Mouse (Mus musculus): ENCODE data around the gene Hoxa6.

DNA sequence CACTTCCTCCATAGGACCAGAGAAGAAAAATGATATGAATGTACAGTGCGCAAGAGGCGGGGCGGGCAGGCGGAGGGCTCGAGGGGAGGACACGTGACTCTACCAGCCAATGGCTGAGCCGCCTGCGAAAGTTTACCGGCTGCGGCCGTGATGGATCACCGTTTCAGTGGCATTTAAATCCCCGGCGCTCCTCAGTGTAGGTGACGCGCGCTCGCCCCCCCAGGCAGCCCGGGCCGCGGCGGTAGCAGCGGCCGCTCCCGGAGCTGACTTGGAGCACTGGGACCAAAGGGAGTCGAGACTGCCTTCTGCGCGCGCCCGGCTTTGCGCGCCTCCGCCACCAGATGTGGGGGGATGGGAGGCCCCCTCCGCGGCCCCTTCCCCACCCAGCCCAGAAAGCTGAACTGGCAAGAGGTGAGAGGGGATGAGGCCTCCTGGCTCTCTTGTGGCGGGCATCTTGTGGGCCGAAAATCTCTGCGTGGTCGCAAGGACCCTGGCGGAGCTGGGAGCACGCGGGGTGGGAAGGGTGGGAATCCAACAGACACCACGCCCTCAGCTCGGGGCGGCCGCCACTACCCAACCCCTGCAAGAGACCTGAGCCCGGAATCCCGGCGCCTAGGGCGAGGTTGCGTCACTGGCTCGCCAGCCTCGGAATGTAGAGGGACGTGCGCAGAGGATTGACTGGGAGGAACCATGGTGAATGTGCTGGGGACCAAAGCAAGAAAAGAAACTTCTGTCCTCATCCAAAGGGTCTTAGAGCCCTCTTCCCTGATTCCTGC is 50.1 kb downstream of the Hoxa6 start, which contains the start of gene Hoxa1:
- TF ChIP-seq CTCF (IDR thresholded peaks at IDR 0.05; ENCODE audit: extremely low read depth, insufficient read depth, insufficient read length, insufficient replicate concordance) (no peak), POLR2A (IDR thresholded peaks at IDR 0.05; ENCODE audit: low read depth, low read length) (no peak)

All from spleen, adult 2 months (tissue).